Mouse (Mus musculus): Measurements from ENCODE around the gene Syt12. TPM values are rescaled to one million over a fixed set of nuclear protein-coding genes. Genes with fewer than 3 reads are reported as not detected.

The Syt12 gene
- polyA plus RNA-seq, 1 experiment from 2014 or later: 2.4 TPM

DNA sequence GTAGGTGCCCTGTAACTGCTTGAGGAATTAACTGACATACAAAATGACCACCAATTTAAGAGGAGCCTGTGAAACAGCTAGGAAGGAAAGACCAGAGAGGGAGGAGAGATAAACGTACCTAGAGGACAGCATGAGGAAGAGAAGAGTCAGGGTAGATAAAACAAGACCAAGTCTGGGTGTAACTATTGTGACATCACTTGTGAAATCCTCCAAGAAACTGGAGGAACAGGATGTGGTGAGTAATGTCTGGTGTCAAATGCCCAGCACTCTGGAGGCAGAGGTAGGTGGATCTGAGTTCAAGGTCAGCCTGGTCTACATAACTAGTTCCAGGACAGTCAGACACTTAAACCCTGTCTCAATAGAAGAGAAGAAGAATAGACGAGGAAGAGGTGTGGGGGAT is 68.2 kb downstream of the Syt12 start:
- Histone ChIP-seq H3K36me3 (ENCODE audit: control insufficient read depth, insufficient read depth, low read length) (no peaks in the 10 kb centered on the region), H3K4me1 (ENCODE audit: control insufficient read depth, insufficient read depth, low read length) (no peaks in the 10 kb centered on the region), H3K27me3 (ENCODE audit: control insufficient read depth, insufficient read depth, low read length) (no peaks in the 10 kb centered on the region), H3K4me2 (replicated peaks; ENCODE audit: low read depth, low read length) (no peak overlapping the region), H3K9ac (ENCODE audit: low read depth, low read length) (no peak overlapping the region), H3K27ac (ENCODE audit: low read depth, low read length) (no peak overlapping the region), H3K4me3 (ENCODE audit: low read length) (no peak overlapping the region), H3K9me3 (ENCODE audit: control insufficient read depth, low read length) (no peaks in the 10 kb centered on the region)
- 56% methylated on average over 2 of the region's 2 CpGs for WGBS
- ATAC-seq (ENCODE audit: low FRiP score, low TSS enrichment): no peak

GRCm38 (mm10) chr19:4404840-4405239 is 72.4 kb downstream of the Syt12 start:
- Histone ChIP-seq H3K4me1 (ENCODE audit: control insufficient read depth, insufficient read depth, low read length) (no peaks in the 10 kb centered on the region), H3K9me3 (ENCODE audit: control insufficient read depth, low read length) (no peaks in the 10 kb centered on the region), H3K9ac (ENCODE audit: low read depth, low read length) (no peak overlapping the region), H3K4me3 (ENCODE audit: low read length) (no peak overlapping the region), H3K4me2 (replicated peaks; ENCODE audit: low read depth, low read length) (no peak overlapping the region), H3K36me3 (ENCODE audit: control insufficient read depth, insufficient read depth, low read length) (no peaks in the 10 kb centered on the region), H3K27me3 (ENCODE audit: control insufficient read depth, insufficient read depth, low read length) (no peaks in the 10 kb centered on the region), H3K27ac (ENCODE audit: low read depth, low read length) (no peak overlapping the region)
- WGBS: 94% methylated on average over 2 of the region's 2 CpGs
- no peak for ATAC-seq (ENCODE audit: low FRiP score, low TSS enrichment)

DNA sequence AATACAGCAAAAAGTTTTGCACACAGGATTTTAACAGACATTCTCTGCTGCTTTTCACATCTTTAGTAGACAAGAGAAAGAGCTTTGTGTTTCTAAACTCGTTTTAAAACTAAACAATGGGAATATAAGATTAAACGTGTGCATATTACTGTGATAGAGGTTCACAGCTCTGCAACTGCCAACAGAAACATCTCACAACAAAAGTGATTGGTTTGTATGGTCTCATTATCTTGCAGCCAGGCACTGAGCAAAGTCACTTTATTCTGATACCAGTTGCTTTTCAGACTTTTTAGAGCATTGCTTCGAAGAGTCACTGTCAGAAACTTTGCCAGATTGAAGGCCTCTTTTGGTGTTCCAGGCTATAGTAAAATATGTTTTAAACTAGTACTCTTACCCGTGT is 78.3 kb downstream of the Syt12 start:
- no peak overlapping the region for H3K4me3 ChIP-seq (ENCODE audit: low read length)
- WGBS: 76% methylated on average over 4 of the region's 4 CpGs

DNA sequence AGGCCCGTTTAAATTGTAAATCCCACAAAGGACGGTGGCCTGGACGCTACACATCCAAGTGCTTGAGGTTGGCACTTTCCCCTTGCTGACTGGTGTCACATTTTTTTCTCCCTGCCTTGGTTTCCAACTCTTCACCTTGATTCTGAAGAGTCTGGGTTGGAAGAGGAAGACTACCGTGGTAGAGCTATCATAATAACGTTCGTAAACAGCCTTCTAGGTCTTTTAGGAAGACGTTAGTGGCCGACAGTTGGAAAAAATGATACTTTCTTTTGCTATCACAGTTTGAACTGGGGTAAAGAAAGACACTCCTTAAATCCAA is 78.7 kb downstream of the Syt12 start:
- Histone ChIP-seq H3K4me2 (replicated peaks; ENCODE audit: low read depth, low read length) (peak overlapping the region; percentile 88), H3K4me3 (ENCODE audit: low read length) (peak overlapping the region; percentile 68), H3K27ac (ENCODE audit: low read depth, low read length) (peak overlapping the region; percentile 88; the same call in 1 of the 2 replicates), H3K9me3 (ENCODE audit: control insufficient read depth, low read length) (no peaks in the 10 kb centered on the region), H3K9ac (ENCODE audit: low read depth, low read length) (peak overlapping the region; percentile 78), H3K36me3 (ENCODE audit: control insufficient read depth, insufficient read depth, low read length) (no peaks in the 10 kb centered on the region), H3K27me3 (ENCODE audit: control insufficient read depth, insufficient read depth, low read length) (no peaks in the 10 kb centered on the region), H3K4me1 (ENCODE audit: control insufficient read depth, insufficient read depth, low read length) (peaks cover 4% of the 10 kb centered on the region; the same call in 1 of the 2 replicates)
- ATAC-seq (ENCODE audit: low FRiP score, low TSS enrichment): no peak
- WGBS: 32% methylated on average over 8 of the region's 8 CpGs

More for the DNA sequence above, 78.3 kb downstream of the Syt12 start:
- Histone ChIP-seq H3K9ac (ENCODE audit: low read depth, low read length) (no peak overlapping the region), H3K27me3 (ENCODE audit: control insufficient read depth, insufficient read depth, low read length) (no peaks in the 10 kb centered on the region), H3K36me3 (ENCODE audit: control insufficient read depth, insufficient read depth, low read length) (no peaks in the 10 kb centered on the region), H3K4me2 (replicated peaks; ENCODE audit: low read depth, low read length) (no peak overlapping the region), H3K4me1 (ENCODE audit: control insufficient read depth, insufficient read depth, low read length) (peaks cover 3% of the 10 kb centered on the region; the same call in 1 of the 2 replicates), H3K9me3 (ENCODE audit: control insufficient read depth, low read length) (no peaks in the 10 kb centered on the region), H3K27ac (ENCODE audit: low read depth, low read length) (no peak overlapping the region)
- no peak for ATAC-seq (ENCODE audit: low FRiP score, low TSS enrichment)

DNA sequence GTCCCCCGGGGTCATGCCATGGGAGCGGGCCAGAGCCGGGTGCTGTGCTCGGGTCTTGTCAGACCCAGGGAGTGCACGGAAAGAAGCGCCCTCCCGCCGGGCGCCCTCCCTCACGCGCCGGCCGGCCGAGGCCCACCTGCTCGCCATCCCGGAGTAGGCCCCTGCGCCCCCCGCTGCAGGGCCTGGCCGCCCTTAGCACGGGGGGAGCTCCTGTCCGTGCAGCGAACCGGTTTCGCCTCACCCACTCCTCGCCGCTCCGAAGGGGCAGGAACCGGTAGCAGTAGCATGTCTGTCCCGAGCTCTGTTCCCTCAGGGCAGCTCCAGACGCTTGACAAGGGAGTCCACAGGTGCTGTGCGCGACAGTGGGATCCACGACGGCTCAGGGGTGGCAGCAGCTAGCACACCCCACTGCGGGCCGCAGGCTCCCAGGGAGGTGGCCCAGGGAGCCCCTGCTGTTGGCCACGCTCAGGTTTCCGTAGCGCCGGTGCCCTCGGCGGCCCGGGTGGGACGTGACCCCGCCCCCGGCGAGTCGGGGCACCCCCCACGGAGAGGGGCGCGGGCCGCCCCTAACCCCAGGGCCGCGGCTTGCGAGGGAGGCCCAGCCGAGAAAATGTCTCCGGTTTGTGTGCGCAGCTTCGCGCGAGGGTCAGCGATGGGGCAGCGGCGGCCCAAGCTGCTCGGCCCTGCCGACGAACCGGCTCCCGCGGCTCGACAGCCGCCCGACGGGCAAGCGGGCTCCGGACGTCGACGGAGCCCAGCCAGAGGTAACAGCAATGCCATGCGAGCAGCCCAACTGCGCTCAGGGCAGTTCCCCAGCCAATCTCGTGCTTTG is 79.2 kb downstream of the Syt12 start, which contains the start of gene Kdm2a:
Gene Kdm2a (minus strand): TSS at position 488 of the 832 bp plus-strand sequence.
- Histone ChIP-seq H3K9me3 (ENCODE audit: control insufficient read depth, low read length) (no peaks in the 10 kb centered on the region), H3K27ac (ENCODE audit: low read depth, low read length) (peak within 1 kb of the TSS; percentile 88), H3K27me3 (ENCODE audit: control insufficient read depth, insufficient read depth, low read length) (no peaks in the 10 kb centered on the region), H3K9ac (ENCODE audit: low read depth, low read length) (peak within 1 kb of the TSS; percentile 78), H3K4me3 (ENCODE audit: low read length) (peak within 1 kb of the TSS; percentile 68), H3K4me1 (ENCODE audit: control insufficient read depth, insufficient read depth, low read length) (peaks cover 7% of the 10 kb centered on the region; the same call in 1 of the 2 replicates), H3K36me3 (ENCODE audit: control insufficient read depth, insufficient read depth, low read length) (peaks cover under 1% of the 10 kb centered on the region; the same call in 1 of the 2 replicates), H3K4me2 (replicated peaks; ENCODE audit: low read depth, low read length) (peak within 1 kb of the TSS; percentile 88)
- ATAC-seq (ENCODE audit: low FRiP score, low TSS enrichment): peak; percentile 46
- WGBS: under 1% methylated on average over 79 of the region's 82 CpGs

DNA sequence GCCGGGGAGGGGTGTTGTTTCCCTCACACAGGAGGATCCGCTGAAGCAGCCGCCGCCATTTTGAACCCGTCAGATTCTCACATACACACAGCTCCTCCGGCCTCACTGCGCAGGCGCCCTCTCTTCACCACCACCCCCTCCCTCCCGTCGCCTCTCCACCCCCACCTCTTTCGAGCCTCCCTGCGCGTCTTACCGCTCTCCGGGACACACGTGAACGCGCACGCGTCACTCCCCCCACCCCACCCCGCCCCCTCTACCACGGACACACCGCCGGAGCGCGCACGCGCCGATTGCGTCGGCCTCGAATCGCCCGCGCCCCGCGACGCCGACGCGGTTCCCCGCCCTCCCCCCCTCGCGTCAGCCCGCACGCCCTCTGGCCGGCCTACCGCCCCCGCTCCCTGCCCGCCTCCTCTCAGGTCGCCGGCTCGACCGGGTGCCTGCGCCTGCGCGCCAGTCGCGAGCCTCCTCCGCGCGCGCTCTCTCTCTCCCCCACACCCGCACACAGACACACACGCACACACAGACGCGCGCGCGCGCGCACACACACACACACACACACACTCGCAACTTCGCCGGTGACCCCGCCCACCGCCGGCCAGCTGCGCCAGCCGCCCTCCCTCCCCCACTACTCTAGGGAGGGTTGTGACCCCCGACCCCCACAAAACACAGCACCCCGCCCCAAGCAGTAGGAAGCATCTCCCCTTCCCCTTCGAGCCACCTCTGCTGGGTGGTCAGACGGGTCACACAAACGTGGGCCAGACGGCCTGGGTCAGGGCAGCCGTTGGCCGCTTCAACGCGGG is 80.0 kb downstream of the Syt12 start:
- WGBS: 1% methylated on average over 66 of the region's 90 CpGs
- H3K4me3 ChIP-seq (ENCODE audit: low read length): peak overlapping the region; percentile 68
- peak; percentile 94 for ATAC-seq (ENCODE audit: low FRiP score, low TSS enrichment)

GRCm38 (mm10) chr19:4396081-4396997 is 80.9 kb downstream of the Syt12 start:
- no peaks in the 10 kb centered on the region for H3K9me3 ChIP-seq (ENCODE audit: control insufficient read depth, low read length)
- peak overlapping the region; percentile 81 for H3K4me2 ChIP-seq (replicated peaks; ENCODE audit: low read depth, low read length)
- peak; percentile 51 for ATAC-seq (ENCODE audit: low FRiP score, low TSS enrichment)
- no peaks in the 10 kb centered on the region for H3K27me3 ChIP-seq (ENCODE audit: control insufficient read depth, insufficient read depth, low read length)
- H3K27ac ChIP-seq (ENCODE audit: low read depth, low read length): peak overlapping the region; percentile 93
- peaks cover 10% of the 10 kb centered on the region; the same call in 1 of the 2 replicates for H3K4me1 ChIP-seq (ENCODE audit: control insufficient read depth, insufficient read depth, low read length)
- peaks cover 12% of the 10 kb centered on the region for H3K36me3 ChIP-seq (ENCODE audit: control insufficient read depth, insufficient read depth, low read length)
- H3K4me3 ChIP-seq (ENCODE audit: low read length): peak overlapping the region; percentile 68
- 1% methylated on average over 77 of the region's 80 CpGs for WGBS
- H3K9ac ChIP-seq (ENCODE audit: low read depth, low read length): peak overlapping the region; percentile 90

More for the DNA sequence above, 80.0 kb downstream of the Syt12 start:
- no peaks in the 10 kb centered on the region for H3K9me3 ChIP-seq (ENCODE audit: control insufficient read depth, low read length)
- peak overlapping the region; percentile 90 for H3K9ac ChIP-seq (ENCODE audit: low read depth, low read length)
- no peaks in the 10 kb centered on the region for H3K27me3 ChIP-seq (ENCODE audit: control insufficient read depth, insufficient read depth, low read length)
- H3K4me2 ChIP-seq (replicated peaks; ENCODE audit: low read depth, low read length): peak overlapping the region; percentile 88
- peak overlapping the region; percentile 93 for H3K27ac ChIP-seq (ENCODE audit: low read depth, low read length)
- peaks cover 7% of the 10 kb centered on the region; the same call in 1 of the 2 replicates for H3K4me1 ChIP-seq (ENCODE audit: control insufficient read depth, insufficient read depth, low read length)
- H3K36me3 ChIP-seq (ENCODE audit: control insufficient read depth, insufficient read depth, low read length): peaks cover 6% of the 10 kb centered on the region; the same call in 1 of the 2 replicates
